Comparison of ENCODE assay signal across 9 mouse cellular contexts in genomic region chr12:107934831-107935437, GRCm38 (mm10).
A peak's percentile ranks its signal among the peaks of the same experiment; 100 is the strongest.
DNase-seq lines count a peak whose midpoint lies in the region; TF ChIP-seq lines count a peak whose summit lies in the region.
"Had no signal": no experiment of that assay in that cellular context is flagged by ENCODE, and none has a peak within 500 bp of the region (broad histone marks: within the 10 kb centered on the region; RNA-seq: fewer than 3 reads in every experiment).

No protein-coding gene starts in this region.

- TF ChIP-seq POLR2A in heart, adult 2 months (IDR thresholded peaks at IDR 0.05; ENCODE audit: insufficient read depth, low read depth, low read length) = no peak

- H3K79me2 ChIP-seq in heart, adult 2 months (replicated peaks; ENCODE audit: control insufficient read depth, insufficient read depth, low read length) = no peaks in the 10 kb centered on the region

- TF ChIP-seq EP300 in heart, adult 2 months (IDR thresholded peaks at IDR 0.05; ENCODE audit: insufficient read depth, low read depth, low read length) = no peak

- no peak for TF ChIP-seq CTCF in heart, adult 2 months (IDR thresholded peaks at IDR 0.05)

- 76% methylated on average over 19 of the region's 19 CpGs for WGBS in hindbrain, embryonic 10.5 days
- 64% methylated on average over 19 of the region's 19 CpGs for WGBS in heart, adult 2 months

- H3K36me3 ChIP-seq in hindbrain, embryonic 10.5 days = no peaks in the 10 kb centered on the region
- no peaks in the 10 kb centered on the region for H3K36me3 ChIP-seq in heart, adult 2 months (ENCODE audit: control insufficient read depth, insufficient read depth, low read length)
- H3K36me3 ChIP-seq: G1E; stomach, embryonic 15.5 days had no signal

- H3K4me1 ChIP-seq in hindbrain, embryonic 10.5 days (replicated peaks) = peaks cover 66% of the 10 kb centered on the region
- H3K4me1 ChIP-seq in heart, adult 2 months (ENCODE audit: control insufficient read depth, insufficient read depth, low read length) = peaks cover 3% of the 10 kb centered on the region

- H3K4me3 ChIP-seq in hindbrain, embryonic 10.5 days = no peak overlapping the region
- H3K4me3 ChIP-seq in heart, adult 2 months = no peak overlapping the region
- H3K4me3 ChIP-seq: stomach, embryonic 15.5 days had no signal

- H3K9me3 ChIP-seq in hindbrain, embryonic 10.5 days = no peaks in the 10 kb centered on the region
- H3K9me3 ChIP-seq: stomach, embryonic 15.5 days had no signal

- peak; percentile 11 for DNase-seq in ovary, postnatal 14 days (ENCODE audit: low spot score)
- no peak for DNase-seq in ovary, postnatal 10 days (ENCODE audit: low spot score)
- no peak for DNase-seq in hindbrain, embryonic 10.5 days (ENCODE audit: low spot score)
- peak; percentile 76 for DNase-seq in kidney, postnatal 14 days
- peak; percentile 54 for DNase-seq in right cerebral cortex, postnatal 4 days
- no peak for DNase-seq in heart, adult 2 months
- no peak for DNase-seq in heart, postnatal 10 days

- no peaks in the 10 kb centered on the region for H3K27me3 ChIP-seq in hindbrain, embryonic 10.5 days (ENCODE audit: insufficient read depth, poor library complexity, severe bottlenecking)
- H3K27me3 ChIP-seq in heart, adult 2 months (ENCODE audit: control insufficient read depth, insufficient read depth, low read length) = no peaks in the 10 kb centered on the region
- H3K27me3 ChIP-seq: stomach, embryonic 15.5 days had no signal

- intact Hi-C loops in heart, adult 2 months (cut with DNase I) = no loop called here
- intact Hi-C loops in heart, postnatal 10 days (cut with DNase I) = no loop called here

- H3K9ac ChIP-seq in heart, adult 2 months (ENCODE audit: low read depth, low read length) = no peak overlapping the region
- H3K9ac ChIP-seq: stomach, embryonic 15.5 days had no signal

- H3K27ac ChIP-seq in hindbrain, embryonic 10.5 days = peak overlapping the region; percentile 45; the same call in 1 of the 2 replicates
- no peak overlapping the region for H3K27ac ChIP-seq in heart, adult 2 months
- H3K27ac ChIP-seq: stomach, embryonic 15.5 days had no signal

Comparison
In these comparisons a context has a peak if more than half of its experiments do, and no peak if none do; other contexts are left out.
1. DNase-seq: peak in ovary, postnatal 14 days (single experiment), kidney, postnatal 14 days (single experiment) and right cerebral cortex, postnatal 4 days (single experiment); none in ovary, postnatal 10 days (single experiment), hindbrain, embryonic 10.5 days (single experiment), heart, adult 2 months (0 of 2) and heart, postnatal 10 days (0 of 2).